In genomic region chr15:99578802-99579485, GRCm38 (mm10) we compare ENCODE assay signal across 19 mouse cellular contexts. TPM values are rescaled to one million over a fixed set of nuclear protein-coding genes. Genes with fewer than 3 reads are reported as not detected.
A peak's percentile ranks its signal among the peaks of the same experiment; 100 is the strongest.
DNase-seq lines count a peak whose midpoint lies in the region; TF ChIP-seq lines count a peak whose summit lies in the region.
"Had no signal": no experiment of that assay in that cellular context is flagged by ENCODE, and none has a peak within 500 bp of the region (broad histone marks: within the 10 kb centered on the region; RNA-seq: fewer than 3 reads in every experiment).

Gene Aqp2, plus strand, starts transcription at chr15:99579055.

- no peak for TF ChIP-seq POLR2A in thymus, adult 2 months (IDR thresholded peaks at IDR 0.05; ENCODE audit: control insufficient read depth, extremely low read depth, insufficient read depth, low read length, poor library complexity)

- intact Hi-C loops in gastrocnemius, adult 2 months (cut with DNase I): no loop called here

- H3K36me3 ChIP-seq in thymus, adult 2 months (ENCODE audit: control insufficient read depth, insufficient read depth, low read length): no peaks in the 10 kb centered on the region
- H3K36me3 ChIP-seq: embryonic facial prominence, embryonic 12.5 days; forebrain, embryonic 10.5 days; heart, embryonic 15.5 days; liver, embryonic 15.5 days had no signal

- H3K4me1 ChIP-seq in thymus, adult 2 months (replicated peaks; ENCODE audit: control insufficient read depth, insufficient read depth, low read length): no peaks in the 10 kb centered on the region

- WGBS in thymus, adult 2 months: 86% methylated on average over 26 of the region's 26 CpGs

- H3K27ac ChIP-seq in gastrocnemius, adult 2 months: no peak within 1 kb of the TSS
- no peak within 1 kb of the TSS for H3K27ac ChIP-seq in thymus, adult 2 months (ENCODE audit: control insufficient read depth, insufficient read depth, low read length)
- H3K27ac ChIP-seq: embryonic facial prominence, embryonic 12.5 days; forebrain, embryonic 10.5 days; heart, embryonic 15.5 days; liver, embryonic 15.5 days had no signal

- H3K27me3 ChIP-seq in thymus, adult 2 months (ENCODE audit: control insufficient read depth, insufficient read depth, low read length): peaks cover 10% of the 10 kb centered on the region; the same call in 1 of the 2 replicates

- peak; percentile 34 for DNase-seq in gastrocnemius, adult 2 months
- no peak for DNase-seq in gastrocnemius, postnatal 4 days (ENCODE audit: low spot score in 2 of 2)
- DNase-seq in ovary, postnatal 36 days (ENCODE audit: low spot score): peak; percentile 55
- DNase-seq in ovary, postnatal 14 days (ENCODE audit: low spot score): no peak
- peak; percentile 51 to 62 for DNase-seq in cerebellum, postnatal 25 days
- DNase-seq in testis, postnatal 14 days (ENCODE audit: low spot score): peak; percentile 59
- no peak for DNase-seq in thymus, adult 2 months
- DNase-seq in retina, embryonic 14.5 days (ENCODE audit: low spot score): no peak
- DNase-seq: layer of hippocampus, adult 9-11 months; lung, postnatal 4 days; midbrain, embryonic 14.5 days; right cerebral cortex, adult 18-20 months had no signal

- TF ChIP-seq CTCF in gastrocnemius, adult 2 months (IDR thresholded peaks at IDR 0.05): no peak
- no peak for TF ChIP-seq CTCF in thymus, adult 2 months (IDR thresholded peaks at IDR 0.05; ENCODE audit: borderline replicate concordance, control insufficient read depth, extremely low read depth, insufficient read depth, low read length, poor library complexity)

- H3K4me3 ChIP-seq in gastrocnemius, adult 2 months: peak within 1 kb of the TSS; percentile 15; the same call in 1 of the 2 replicates
- H3K4me3 ChIP-seq in thymus, adult 2 months (ENCODE audit: control insufficient read depth, insufficient read depth, low read length): no peak within 1 kb of the TSS
- H3K4me3 ChIP-seq: embryonic facial prominence, embryonic 12.5 days; forebrain, embryonic 10.5 days; heart, embryonic 15.5 days; liver, embryonic 15.5 days had no signal

RNA-seq across cellular contexts. Expression of gene Aqp2, which starts in this region (rescaled TPM):
- total RNA-seq in gastrocnemius, adult 2 months (2021): not detected
- not detected for total RNA-seq in gastrocnemius, postnatal 4 days (2021)
- 0.47 TPM in 1 of 2 replicates, not detected in the other for polyA plus RNA-seq in thymus, adult 2 months (2012; rRNA removed)
- total RNA-seq: gastrocnemius, adult 18-20 months; left cerebral cortex, postnatal 36 days; MEL had no signal
- polyA plus RNA-seq: embryonic facial prominence, embryonic 12.5 days; forebrain, embryonic 10.5 days; heart, embryonic 15.5 days; liver, embryonic 15.5 days; midbrain, embryonic 14.5 days had no signal

Comparison
In these comparisons a context has a peak if more than half of its experiments do, and no peak if none do; other contexts are left out.
1. DNase-seq: peak in ovary, postnatal 36 days (single experiment), cerebellum, postnatal 25 days (2 of 2) and testis, postnatal 14 days (single experiment); none in gastrocnemius, postnatal 4 days (0 of 2), ovary, postnatal 14 days (single experiment), thymus, adult 2 months (single experiment) and retina, embryonic 14.5 days (single experiment).
2. Peak in DNase-seq and H3K4me3 ChIP-seq in gastrocnemius, adult 2 months; RNA of the gene not detected or under 1 TPM.